ENCODE assay signal across 9 mouse cellular contexts in the genomic region with DNA sequence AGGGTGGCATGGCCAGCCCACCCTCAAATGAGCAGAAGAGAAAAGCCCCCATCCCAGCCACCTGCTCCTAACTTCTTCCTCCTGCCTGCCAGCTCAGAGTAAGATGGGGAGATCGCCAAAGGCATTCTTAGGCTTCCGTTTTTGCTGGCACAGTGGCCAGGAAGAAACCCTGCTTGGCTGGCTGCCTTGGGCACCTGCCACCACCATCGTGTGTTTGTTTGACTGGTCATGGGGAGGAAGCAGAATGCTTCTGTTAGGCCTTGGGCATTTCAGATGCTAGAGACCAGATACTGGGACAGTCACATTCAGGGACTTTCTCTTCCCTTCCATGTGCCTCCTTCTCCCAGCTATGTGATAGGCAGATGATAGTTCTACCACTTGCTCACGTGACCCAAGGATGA.
A peak's percentile ranks its signal among the peaks of the same experiment; 100 is the strongest.
DNase-seq lines count a peak whose midpoint lies in the region; ATAC-seq and TF ChIP-seq lines count a peak whose summit lies in the region.
"Had no signal": no experiment of that assay in that cellular context is flagged by ENCODE, and none has a peak within 500 bp of the region (broad histone marks: within the 10 kb centered on the region; RNA-seq: fewer than 3 reads in every experiment).

No protein-coding gene starts in this region.

- DNase-seq in kidney, adult 11 months: peak; percentile 62
- DNase-seq in Muller cell, postnatal 12 days (ENCODE audit: inconsistent ontology term): peak; percentile 73
- peak; percentile 75 for DNase-seq in brain, embryonic 14.5 days (ENCODE audit: low read depth)
- DNase-seq in kidney, adult 9 months: peak; percentile 66
- no peak for DNase-seq in neural tube, embryonic 10.5 days (ENCODE audit: extremely low spot score, low spot score)
- no peak for DNase-seq in layer of hippocampus, postnatal 14 days (ENCODE audit: low spot score in 2 of 2)

- WGBS in kidney, embryonic 15.5 days: 79% methylated on average over 4 of the region's 4 CpGs

- no peak for TF ChIP-seq POLR2A in brain, embryonic 14.5 days (IDR thresholded peaks at IDR 0.05; ENCODE audit: borderline replicate concordance, extremely low read depth, insufficient read depth, insufficient read length, poor library complexity, severe bottlenecking)

- no peaks in the 10 kb centered on the region; the same call in 1 of the 2 replicates for H3K9me3 ChIP-seq in kidney, embryonic 15.5 days (replicated peaks)

- ATAC-seq in kidney, embryonic 15.5 days (replicated peaks; ENCODE audit: low FRiP score): no peak
- no peak for ATAC-seq in frontal cortex, adult (ENCODE audit: low TSS enrichment)

- H3K36me3 ChIP-seq in kidney, embryonic 15.5 days: peaks cover 3% of the 10 kb centered on the region; the same call in 1 of the 2 replicates
- H3K36me3 ChIP-seq: limb, embryonic 12.5 days had no signal

- no peak for TF ChIP-seq CTCF in brain, embryonic 14.5 days (IDR thresholded peaks at IDR 0.05; ENCODE audit: borderline replicate concordance, extremely low read depth, insufficient read depth, insufficient read length)

- peaks cover 24% of the 10 kb centered on the region for H3K4me1 ChIP-seq in kidney, embryonic 15.5 days
- H3K4me1 ChIP-seq: limb, embryonic 12.5 days had no signal

- H3K4me2 ChIP-seq in kidney, embryonic 15.5 days: no peak overlapping the region
- H3K4me2 ChIP-seq: limb, embryonic 12.5 days had no signal

- H3K27ac ChIP-seq in kidney, embryonic 15.5 days: no peak overlapping the region
- H3K27ac ChIP-seq: limb, embryonic 12.5 days had no signal

- H3K9ac ChIP-seq in kidney, embryonic 15.5 days: no peak overlapping the region
- H3K9ac ChIP-seq: limb, embryonic 12.5 days had no signal

- no peak overlapping the region for H3K4me3 ChIP-seq in kidney, embryonic 15.5 days (replicated peaks)
- H3K4me3 ChIP-seq: limb, embryonic 12.5 days had no signal

- H3K27me3 ChIP-seq in kidney, embryonic 15.5 days: no peaks in the 10 kb centered on the region
- H3K27me3 ChIP-seq: limb, embryonic 12.5 days had no signal

Comparison
In these comparisons a context has a peak if more than half of its experiments do, and no peak if none do; other contexts are left out.
1. DNase-seq: peak in kidney, adult 11 months (single experiment), Muller cell, postnatal 12 days (single experiment), brain, embryonic 14.5 days (single experiment) and kidney, adult 9 months (single experiment); none in neural tube, embryonic 10.5 days (single experiment) and layer of hippocampus, postnatal 14 days (0 of 2).